Mouse (Mus musculus) limb, embryonic 11.5 days (tissue): ENCODE data around the gene Arap1. TPM values are rescaled to one million over a fixed set of nuclear protein-coding genes. Genes with fewer than 3 reads are reported as not detected.

Source experiments
- ATAC-seq: fragments of 200-750 bp; cut with Nextera tagmentation; 2 replicates; pipeline ENCODE4 v1.8.0; 2017; ENCODE audit warnings: low read depth; ENCODE audit not compliant: insufficient number of reproducible peaks, low FRiP score, low TSS enrichment
- DNase-seq: peaks from one replicate; pipeline ENCODE4 v3.0.0-alpha.2; 2015; ENCODE audit warnings: low spot score
- H3K27ac ChIP-seq: fragments of 300-500 bp; sonication (generic); replicated peaks from 2 replicates; pipeline ENCODE4 v1.5.1; 2014; ENCODE audit warnings: low read depth, mild to moderate bottlenecking, low read length
- H3K27me3 ChIP-seq: fragments of 300-500 bp; sonication (generic); 2 replicates; pipeline ENCODE4 v1.6.1; 2014; ENCODE audit warnings: mild to moderate bottlenecking, low read length, mixed read lengths; ENCODE audit not compliant: control insufficient read depth, insufficient read depth
- H3K36me3 ChIP-seq: fragments of 300-500 bp; sonication (generic); 2 replicates; pipeline ENCODE4 v1.6.1; 2014; ENCODE audit warnings: mild to moderate bottlenecking, low read length, moderate library complexity, mixed read lengths; ENCODE audit not compliant: control insufficient read depth, insufficient read depth
- H3K4me1 ChIP-seq: fragments of 300-500 bp; sonication (generic); 2 replicates; pipeline ENCODE4 v1.6.1; 2014; ENCODE audit warnings: low read length, mixed read lengths; ENCODE audit not compliant: control insufficient read depth, insufficient read depth
- H3K4me2 ChIP-seq: fragments of 300-500 bp; sonication (generic); 2 replicates; pipeline ENCODE4 v1.6.1; 2014; ENCODE audit warnings: low read depth, mild to moderate bottlenecking, moderate library complexity; ENCODE audit not compliant: severe bottlenecking
- H3K4me3 ChIP-seq: fragments of 300-500 bp; sonication (generic); 2 replicates; pipeline ENCODE4 v1.5.1; 2014; ENCODE audit warnings: low read depth, low read length
- H3K9ac ChIP-seq: fragments of 300-500 bp; sonication (generic); 2 replicates; pipeline ENCODE4 v1.6.1; 2014; ENCODE audit warnings: mild to moderate bottlenecking, low read length
- H3K9me3 ChIP-seq: fragments of 300-500 bp; sonication (generic); 2 replicates; pipeline ENCODE4 v1.6.1; 2016; ENCODE audit warnings: low read length; ENCODE audit not compliant: control insufficient read depth
- WGBS: fragments of 180-500 bp; shearing (Covaris S2); extraction: QIAGEN DNeasy Blood & Tissue Kit; methylation state at CpG from one replicate; pipeline ENCODE4 v1.1.7; 2014; 5-methylcytosine and 5-hydroxymethylcytosine counted together
- polyA plus RNA-seq: library from polyadenylated mRNA; unstranded; fragments of >200 nt; fragmentation: Nextera tagmentation; extraction: Ambion mirVana; gene quantifications from 2 replicates; pipeline ENCODE4 v1.2.1, GENCODE M21; 2014

Arap1 gene
- polyA plus RNA-seq, 1 experiment from 2014 or later = 14.3 TPM

DNA sequence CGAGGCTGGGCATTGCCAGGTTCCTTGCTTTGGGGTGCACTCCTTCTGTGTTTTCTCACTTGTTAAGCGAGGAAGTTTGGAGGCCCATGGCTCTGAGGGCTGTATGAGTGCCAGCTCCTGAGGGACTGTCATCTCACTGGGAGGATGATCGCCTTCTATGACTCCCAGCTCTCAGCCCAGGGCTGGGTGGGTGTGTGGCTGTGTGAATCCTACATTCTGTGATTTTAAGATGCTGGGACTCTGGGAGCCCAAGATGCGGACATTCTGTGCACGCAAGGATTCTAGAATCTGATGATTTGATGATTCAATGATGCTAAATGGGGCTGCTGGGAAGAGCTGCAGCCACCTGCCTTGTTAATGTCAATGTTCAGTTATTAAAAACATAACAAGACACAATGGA, 109.4 kb downstream of the Arap1 start:
- Histone ChIP-seq H3K4me1 (no peaks in the 10 kb centered on the region), H3K9ac (no peak overlapping the region), H3K9me3 (no peaks in the 10 kb centered on the region), H3K36me3 (no peaks in the 10 kb centered on the region), H3K27me3 (peaks cover 10% of the 10 kb centered on the region), H3K4me2 (no peak overlapping the region), H3K27ac (no peak overlapping the region), H3K4me3 (no peak overlapping the region)
- DNase-seq (no peak), ATAC-seq (no peak)
- WGBS = 81% methylated on average over 5 of the region's 5 CpGs

DNA sequence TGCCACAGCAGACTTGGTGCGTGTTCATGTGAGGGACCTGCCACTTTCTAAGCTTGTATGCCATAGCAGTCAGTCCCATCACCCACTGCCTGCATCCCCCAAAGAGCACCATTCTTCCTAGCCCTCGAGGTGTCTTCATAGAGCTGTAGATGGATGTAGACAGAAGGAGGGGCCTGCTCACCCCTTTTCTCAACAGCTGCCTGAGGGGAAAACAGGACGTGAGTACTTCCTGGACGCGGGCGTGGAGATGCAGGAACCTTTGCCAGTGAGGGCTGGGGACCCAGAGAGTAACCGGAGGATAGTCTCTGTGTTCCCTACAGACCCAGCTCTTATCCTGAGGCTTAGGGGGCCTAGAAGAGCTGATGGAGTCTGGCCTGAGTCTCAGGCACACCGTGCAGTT, 109.9 kb downstream of the Arap1 start:
- Histone ChIP-seq H3K36me3 (no peaks in the 10 kb centered on the region), H3K4me1 (no peaks in the 10 kb centered on the region), H3K27ac (no peak overlapping the region), H3K4me2 (no peak overlapping the region), H3K27me3 (peaks cover 5% of the 10 kb centered on the region), H3K9me3 (no peaks in the 10 kb centered on the region), H3K4me3 (no peak overlapping the region), H3K9ac (no peak overlapping the region)
- DNase-seq (no peak), ATAC-seq (no peak)
- WGBS = 75% methylated on average over 8 of the region's 8 CpGs

DNA sequence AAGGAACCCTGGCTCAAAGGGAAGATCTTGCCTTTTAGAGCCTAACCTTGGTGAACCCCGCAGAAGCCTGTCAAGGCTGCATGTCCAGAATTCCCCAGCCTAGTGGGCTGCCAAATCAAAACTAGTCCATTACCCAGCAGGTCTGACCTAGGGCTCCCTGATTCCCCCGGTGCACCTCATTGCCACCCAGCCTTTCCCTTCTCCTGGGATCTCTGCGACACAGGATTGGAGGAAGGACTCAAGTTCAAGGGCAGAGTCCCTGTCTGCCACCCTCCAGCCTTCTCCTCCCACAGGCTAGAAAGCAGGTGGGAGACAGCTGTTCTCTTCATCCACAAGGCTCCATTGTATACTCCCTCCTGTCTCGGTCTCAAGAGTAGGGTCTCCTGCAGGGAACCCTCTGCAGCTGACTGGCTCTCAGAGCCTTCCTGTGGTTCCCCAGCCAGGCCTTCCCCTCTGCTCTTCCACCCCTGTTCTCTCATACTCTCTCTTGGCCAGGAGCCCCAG, 110.5 kb downstream of the Arap1 start:
- Histone ChIP-seq H3K4me2 (no peak overlapping the region), H3K9me3 (no peaks in the 10 kb centered on the region), H3K36me3 (no peaks in the 10 kb centered on the region), H3K27ac (no peak overlapping the region), H3K27me3 (peaks cover 2% of the 10 kb centered on the region; the same call in 1 of the 2 replicates), H3K9ac (no peak overlapping the region), H3K4me1 (no peaks in the 10 kb centered on the region), H3K4me3 (no peak overlapping the region)
- no peak for ATAC-seq
- no peak for DNase-seq
- WGBS = 73% methylated on average over 4 of the region's 4 CpGs

DNA sequence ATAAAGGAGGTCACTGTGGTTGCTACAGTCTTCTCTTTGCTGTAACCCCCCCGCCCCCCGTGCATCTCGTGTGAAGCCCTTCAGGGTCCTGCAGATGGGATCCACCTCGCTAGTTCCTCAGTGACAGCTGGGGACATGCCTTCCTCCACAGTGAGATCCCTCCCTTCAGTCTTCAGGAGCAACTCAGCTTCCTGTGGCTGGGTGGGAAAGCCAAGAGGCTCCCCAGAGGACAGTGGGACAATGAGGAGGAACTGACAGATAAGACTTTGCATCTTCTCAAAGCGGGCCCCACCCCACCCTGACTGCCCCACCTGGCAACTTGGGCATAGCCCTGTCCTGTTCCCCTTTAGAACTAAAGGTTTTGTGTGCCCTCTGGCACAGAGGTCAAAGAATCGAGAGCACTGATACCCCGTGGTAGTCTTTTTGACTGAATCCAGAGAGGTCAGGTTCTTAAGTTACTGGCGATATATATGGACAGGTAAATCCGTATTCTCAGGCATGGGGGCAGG, 111.5 kb downstream of the Arap1 start:
- DNase-seq = no peak
- ATAC-seq = no peak
- Histone ChIP-seq H3K4me3 (no peak overlapping the region), H3K27ac (no peak overlapping the region), H3K9ac (no peak overlapping the region), H3K36me3 (no peaks in the 10 kb centered on the region), H3K9me3 (no peaks in the 10 kb centered on the region), H3K4me2 (no peak overlapping the region), H3K27me3 (no peaks in the 10 kb centered on the region), H3K4me1 (no peaks in the 10 kb centered on the region)
- 80% methylated on average over 9 of the region's 9 CpGs for WGBS

DNA sequence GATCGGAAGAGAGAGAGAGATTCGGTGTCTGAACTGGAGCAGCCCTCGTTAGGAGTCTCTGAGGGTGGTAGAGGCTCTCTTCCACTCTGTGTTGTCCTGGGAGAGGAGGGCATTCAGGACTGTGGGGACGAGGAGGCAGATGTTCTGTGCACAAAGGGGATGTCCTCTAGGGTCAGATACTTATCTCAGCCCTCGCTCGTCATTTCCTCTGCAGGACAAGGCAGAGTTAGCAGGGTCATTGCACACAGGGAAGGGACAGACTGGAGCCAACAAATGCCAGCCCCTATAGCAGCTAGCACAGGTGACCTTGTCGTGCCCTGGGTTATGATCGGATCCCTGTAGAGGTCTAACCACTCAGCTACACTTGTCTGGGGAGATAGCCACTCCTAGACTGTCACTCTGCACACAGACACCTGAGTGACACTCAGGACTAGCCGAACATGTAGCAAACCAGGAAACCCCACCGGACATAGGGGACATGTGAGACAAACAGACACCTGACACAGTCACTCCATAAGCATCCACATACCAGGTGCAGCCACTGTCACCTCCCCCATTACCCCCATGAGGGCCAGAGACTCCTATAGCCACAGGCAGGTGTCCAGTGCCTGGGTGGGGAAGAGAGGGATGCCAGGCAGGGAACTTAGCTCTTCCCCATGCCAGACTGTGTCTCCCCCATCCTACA, 112.2 kb downstream of the Arap1 start:
- H3K27me3 ChIP-seq = no peaks in the 10 kb centered on the region
- H3K36me3 ChIP-seq = no peaks in the 10 kb centered on the region
- 0 out of 2 replicates have a peak, but pooled peaks cover 2% of the 10 kb centered on the region for H3K4me1 ChIP-seq
- no peaks in the 10 kb centered on the region for H3K9me3 ChIP-seq
- 59% methylated on average over 10 of the region's 10 CpGs for WGBS
- H3K4me3 ChIP-seq = no peak overlapping the region
- H3K9ac ChIP-seq = no peak overlapping the region
- DNase-seq = no peak
- H3K4me2 ChIP-seq = no peak overlapping the region
- no peak for ATAC-seq
- no peak overlapping the region for H3K27ac ChIP-seq

DNA sequence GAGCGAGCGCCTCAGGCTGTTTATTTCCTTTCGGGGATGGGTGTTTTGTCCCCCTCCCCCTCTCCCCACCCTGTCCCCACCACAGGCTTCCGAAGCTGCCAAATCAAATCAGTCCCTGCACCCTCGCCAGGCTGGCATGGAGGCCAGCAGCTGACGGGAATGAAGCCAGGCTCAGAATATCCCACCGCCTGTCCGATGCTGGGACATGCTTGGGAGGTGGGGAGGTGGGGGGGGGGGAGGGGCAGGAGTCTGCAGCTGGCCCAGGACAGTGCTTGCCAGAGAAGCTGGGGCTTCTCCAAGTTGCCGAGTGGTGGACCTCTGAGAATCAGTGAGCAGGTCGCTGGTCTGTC, 112.7 kb downstream of the Arap1 start:
- DNase-seq (no peak), ATAC-seq (no peak; the same call in 1 of the 2 replicates)
- Histone ChIP-seq H3K27ac (no peak overlapping the region), H3K9ac (no peak overlapping the region), H3K36me3 (no peaks in the 10 kb centered on the region), H3K4me3 (no peak overlapping the region), H3K4me2 (no peak overlapping the region), H3K27me3 (no peaks in the 10 kb centered on the region), H3K9me3 (no peaks in the 10 kb centered on the region), H3K4me1 (0 out of 2 replicates have a peak, but pooled peaks cover 5% of the 10 kb centered on the region)
- WGBS = 49% methylated on average over 10 of the region's 10 CpGs

DNA sequence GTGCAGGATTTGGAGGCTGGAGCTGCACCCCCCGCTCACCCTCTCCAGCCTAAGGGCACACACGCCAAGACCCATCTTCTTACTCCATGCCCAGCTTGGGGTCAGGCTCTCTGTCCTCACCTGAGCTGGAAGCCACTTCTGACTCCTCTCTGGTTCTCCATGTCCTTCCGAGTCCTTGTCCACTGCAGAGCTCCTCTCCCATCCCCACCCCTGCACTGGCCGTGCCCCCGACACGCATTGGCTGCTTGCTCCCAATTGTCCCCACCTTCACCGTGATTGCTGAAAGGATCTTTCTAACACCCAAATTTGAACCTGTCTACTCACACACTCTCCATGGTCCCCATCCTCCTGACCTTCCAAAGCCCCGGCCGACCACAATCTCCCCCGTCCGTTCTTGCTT, 113.7 kb downstream of the Arap1 start:
- no peaks in the 10 kb centered on the region for H3K27me3 ChIP-seq
- no peak overlapping the region for H3K27ac ChIP-seq
- no peaks in the 10 kb centered on the region for H3K9me3 ChIP-seq
- ATAC-seq = no peak
- H3K4me3 ChIP-seq = no peak overlapping the region
- H3K4me1 ChIP-seq = 0 out of 2 replicates have a peak, but pooled peaks cover 5% of the 10 kb centered on the region
- H3K4me2 ChIP-seq = no peak overlapping the region
- no peak overlapping the region for H3K9ac ChIP-seq
- WGBS = 84% methylated on average over 11 of the region's 11 CpGs
- DNase-seq = no peak
- no peaks in the 10 kb centered on the region for H3K36me3 ChIP-seq
